Mouse (Mus musculus) adrenal gland, adult 8-10 months (tissue): ENCODE measurements around the gene Prickle2. TPM values are rescaled to one million over a fixed set of nuclear protein-coding genes. Genes with fewer than 3 reads are reported as not detected.

Source experiments
- DNase-seq: peaks from one replicate; pipeline ENCODE4 v3.0.0; 2022
- total RNA-seq, 4 experiments: library from RNA; stranded (reverse); gene quantifications; 2 replicates each; pipeline ENCODE4 v1.2.4; 2022

Prickle2 gene
- total RNA-seq, 4 experiments from 2014 or later: 10.7 to 14.3 (median 12.0) TPM

GRCm38 (mm10) chr6:92509712-92510111 lies 196.2 kb downstream of the Prickle2 start:
- no peak for DNase-seq

- DNase-seq: no peak
Measured at GRCm38 (mm10) chr6:92506276-92506675, 199.7 kb downstream of the Prickle2 start.

GRCm38 (mm10) chr6:92499449-92499848 lies 206.5 kb downstream of the Prickle2 start:
- no peak for DNase-seq

GRCm38 (mm10) chr6:92498574-92498973 lies 207.4 kb downstream of the Prickle2 start:
- no peak for DNase-seq

GRCm38 (mm10) chr6:92497279-92497678 lies 208.7 kb downstream of the Prickle2 start:
- no peak for DNase-seq

- DNase-seq: no peak
Measured at GRCm38 (mm10) chr6:92495500-92495899, 210.5 kb downstream of the Prickle2 start.

- DNase-seq: no peak
Measured at GRCm38 (mm10) chr6:92481690-92481956, 224.3 kb downstream of the Prickle2 start.

- DNase-seq: peak; percentile 51
Measured at GRCm38 (mm10) chr6:92480941-92481689, 224.8 kb downstream of the Prickle2 start.

- no peak for DNase-seq
Measured at GRCm38 (mm10) chr6:92478612-92479011, 227.3 kb downstream of the Prickle2 start.

GRCm38 (mm10) chr6:92477621-92478020 lies 228.3 kb downstream of the Prickle2 start:
- DNase-seq: no peak

GRCm38 (mm10) chr6:92469456-92469855 lies 236.5 kb downstream of the Prickle2 start:
- no peak for DNase-seq

GRCm38 (mm10) chr6:92468892-92469291 lies 237.1 kb downstream of the Prickle2 start:
- no peak for DNase-seq

- no peak for DNase-seq
Measured at GRCm38 (mm10) chr6:92468383-92468791, 237.6 kb downstream of the Prickle2 start.

- DNase-seq: no peak
Measured at GRCm38 (mm10) chr6:92467343-92467742, 238.6 kb downstream of the Prickle2 start.

- DNase-seq: no peak
Measured at GRCm38 (mm10) chr6:92465666-92466065, 240.3 kb downstream of the Prickle2 start.

- DNase-seq: peak; percentile 38
Measured at GRCm38 (mm10) chr6:92464781-92465337, 241.1 kb downstream of the Prickle2 start.

- DNase-seq: no peak
Measured at GRCm38 (mm10) chr6:92463768-92464167, 242.2 kb downstream of the Prickle2 start.

- DNase-seq: no peak
Measured at GRCm38 (mm10) chr6:92460750-92461149, 245.2 kb downstream of the Prickle2 start.

GRCm38 (mm10) chr6:92458026-92458425 lies 247.9 kb downstream of the Prickle2 start:
- DNase-seq: no peak

GRCm38 (mm10) chr6:92451421-92451820 lies 254.5 kb downstream of the Prickle2 start:
- no peak for DNase-seq

GRCm38 (mm10) chr6:92449956-92450355 lies 256.0 kb downstream of the Prickle2 start:
- no peak for DNase-seq

GRCm38 (mm10) chr6:92446662-92447061 lies 259.3 kb downstream of the Prickle2 start:
- no peak for DNase-seq

- no peak for DNase-seq
Measured at GRCm38 (mm10) chr6:92441205-92441604, 264.8 kb downstream of the Prickle2 start.

GRCm38 (mm10) chr6:92440251-92440650 lies 265.7 kb downstream of the Prickle2 start:
- no peak for DNase-seq

- no peak for DNase-seq
Measured at GRCm38 (mm10) chr6:92432146-92432545, 273.8 kb downstream of the Prickle2 start.
